Mouse (Mus musculus): Measurements from ENCODE around the gene Mdm4. TPM values are rescaled to one million over a fixed set of nuclear protein-coding genes. Genes with fewer than 3 reads are reported as not detected.

The Mdm4 gene
- total RNA-seq (2021) = 10 to 100 TPM; 25.0 to 29.0 TPM

- intact Hi-C loops (cut with DNase I) = loop anchor here (10.0 kb wide), 1 partner anchor 284 kb away; no protein-coding TSS in a partner anchor
- no peak for DNase-seq (ENCODE audit: low spot score)
Measured at GRCm38 (mm10) chr1:133030461-133030860, at the start of gene Mdm4. Gene Mdm4 (minus strand): TSS chr1:133030561.

GRCm38 (mm10) chr1:133080079-133080561 is 49.8 kb upstream of the Mdm4 start:
- no peak for DNase-seq (ENCODE audit: low spot score)
- intact Hi-C loops (cut with DNase I) = no loop called here

- intact Hi-C loops (cut with DNase I) = no loop called here
- no peak for DNase-seq (ENCODE audit: low spot score)
Measured at GRCm38 (mm10) chr1:133079509-133079908, 49.1 kb upstream of the Mdm4 start.

- DNase-seq (ENCODE audit: low spot score) = no peak
Measured at GRCm38 (mm10) chr1:133078338-133078727, 48.0 kb upstream of the Mdm4 start.

GRCm38 (mm10) chr1:133077606-133078337 is 47.4 kb upstream of the Mdm4 start:
- intact Hi-C loops (cut with DNase I) = no loop called here
- no peak for DNase-seq (ENCODE audit: low spot score)

More at GRCm38 (mm10) chr1:133078338-133078727, 48.0 kb upstream of the Mdm4 start:
- intact Hi-C loops (cut with DNase I) = no loop called here

GRCm38 (mm10) chr1:133076681-133077514 is 46.5 kb upstream of the Mdm4 start:
- intact Hi-C loops (cut with DNase I) = no loop called here
- no peak for DNase-seq (ENCODE audit: low spot score)

- no peak for DNase-seq (ENCODE audit: low spot score)
- intact Hi-C loops (cut with DNase I) = no loop called here
Measured at GRCm38 (mm10) chr1:133075651-133076400, 45.5 kb upstream of the Mdm4 start.

- no peak for DNase-seq (ENCODE audit: low spot score)
- intact Hi-C loops (cut with DNase I) = no loop called here
Measured at GRCm38 (mm10) chr1:133074541-133074940, 44.2 kb upstream of the Mdm4 start.

- peak; percentile 57 for DNase-seq (ENCODE audit: low spot score)
- intact Hi-C loops (cut with DNase I) = no loop called here
Measured at GRCm38 (mm10) chr1:133073327-133073856, 43.0 kb upstream of the Mdm4 start.

GRCm38 (mm10) chr1:133071666-133072381 is 41.5 kb upstream of the Mdm4 start:
- DNase-seq (ENCODE audit: low spot score) = no peak

GRCm38 (mm10) chr1:133070157-133070556 is 39.8 kb upstream of the Mdm4 start:
- DNase-seq (ENCODE audit: low spot score) = no peak
- intact Hi-C loops (cut with DNase I) = no loop called here

More at GRCm38 (mm10) chr1:133071666-133072381, 41.5 kb upstream of the Mdm4 start:
- intact Hi-C loops (cut with DNase I) = no loop called here

- no peak for DNase-seq (ENCODE audit: low spot score)
- intact Hi-C loops (cut with DNase I) = no loop called here
Measured at GRCm38 (mm10) chr1:133069275-133070120, 39.1 kb upstream of the Mdm4 start.

GRCm38 (mm10) chr1:133068669-133069274 is 38.4 kb upstream of the Mdm4 start:
- no peak for DNase-seq (ENCODE audit: low spot score)
- intact Hi-C loops (cut with DNase I) = no loop called here

GRCm38 (mm10) chr1:133068268-133068667 is 37.9 kb upstream of the Mdm4 start:
- intact Hi-C loops (cut with DNase I) = no loop called here
- no peak for DNase-seq (ENCODE audit: low spot score)

- no peak for DNase-seq (ENCODE audit: low spot score)
- intact Hi-C loops (cut with DNase I) = no loop called here
Measured at GRCm38 (mm10) chr1:133063164-133063563, 32.8 kb upstream of the Mdm4 start.

- intact Hi-C loops (cut with DNase I) = no loop called here
- no peak for DNase-seq (ENCODE audit: low spot score)
Measured at GRCm38 (mm10) chr1:133060681-133061080, 30.3 kb upstream of the Mdm4 start.

- DNase-seq (ENCODE audit: low spot score) = no peak
- intact Hi-C loops (cut with DNase I) = no loop called here
Measured at GRCm38 (mm10) chr1:133059592-133059991, 29.2 kb upstream of the Mdm4 start.

Measured in heart, postnatal 25 days (tissue).